Comparison of ENCODE assay signal across 8 mouse cellular contexts in genomic region chr8:87830200-87830599, GRCm38 (mm10).
A peak's percentile ranks its signal among the peaks of the same experiment; 100 is the strongest.
DNase-seq lines count a peak whose midpoint lies in the region; ATAC-seq and TF ChIP-seq lines count a peak whose summit lies in the region.

No protein-coding gene starts in this region.

- H3K4me1 ChIP-seq in lung, adult 2 months (ENCODE audit: control insufficient read depth, insufficient read depth, low read length), result no peaks in the 10 kb centered on the region
- peaks cover 65% of the 10 kb centered on the region for H3K4me1 ChIP-seq in limb, embryonic 12.5 days (replicated peaks)
- peaks cover 54% of the 10 kb centered on the region for H3K4me1 ChIP-seq in heart, embryonic 12.5 days (replicated peaks)

- TF ChIP-seq CTCF in lung, adult 2 months (IDR thresholded peaks at IDR 0.05; ENCODE audit: insufficient read depth, low read length), result 0 out of 2 replicates have a peak, but pooled peaks have one; percentile 3

- H3K27me3 ChIP-seq in limb, embryonic 12.5 days, result no peaks in the 10 kb centered on the region
- no peaks in the 10 kb centered on the region for H3K27me3 ChIP-seq in heart, embryonic 12.5 days (replicated peaks)

- H3K27ac ChIP-seq in limb, embryonic 12.5 days, result peak overlapping the region; percentile 97
- no peak overlapping the region for H3K27ac ChIP-seq in heart, embryonic 12.5 days (ENCODE audit: poor library complexity, severe bottlenecking)

- TF ChIP-seq POLR2A in lung, adult 2 months (IDR thresholded peaks at IDR 0.05; ENCODE audit: borderline replicate concordance, extremely low read depth, low read depth, low read length), result no peak

- no peak overlapping the region for H3K4me2 ChIP-seq in limb, embryonic 12.5 days
- no peak overlapping the region for H3K4me2 ChIP-seq in heart, embryonic 12.5 days

- H3K4me3 ChIP-seq in lung, adult 2 months (replicated peaks; ENCODE audit: extremely low read depth, low read depth, low read length), result no peak overlapping the region
- H3K4me3 ChIP-seq in limb, embryonic 12.5 days (replicated peaks), result no peak overlapping the region
- H3K4me3 ChIP-seq in heart, embryonic 12.5 days, result no peak overlapping the region

- ATAC-seq in limb, embryonic 12.5 days (ENCODE audit: insufficient number of reproducible peaks, insufficient read depth, low FRiP score, low TSS enrichment, low read depth), result no peak
- ATAC-seq in heart, embryonic 12.5 days (ENCODE audit: insufficient number of reproducible peaks, low FRiP score), result no peak

- 50% methylated on average over 6 of the region's 6 CpGs for WGBS in lung, adult 2 months
- 11% methylated on average over 6 of the region's 6 CpGs for WGBS in limb, embryonic 12.5 days
- 25% methylated on average over 6 of the region's 6 CpGs for WGBS in heart, embryonic 12.5 days

- H3K36me3 ChIP-seq in limb, embryonic 12.5 days, result peaks cover 4% of the 10 kb centered on the region
- H3K36me3 ChIP-seq in heart, embryonic 12.5 days, result no peaks in the 10 kb centered on the region

- DNase-seq in gastrocnemius, adult 18-20 months (ENCODE audit: low spot score), result peak; percentile 32
- DNase-seq in gastrocnemius, postnatal 25 days, result no peak
- no peak for DNase-seq in lung, adult 2 months
- no peak for DNase-seq in lung, postnatal 4 days
- peak; percentile 24 for DNase-seq in brain, adult 2 months (ENCODE audit: low read depth, low spot score)
- DNase-seq in layer of hippocampus, adult 9-11 months, result no peak

- H3K9me3 ChIP-seq in limb, embryonic 12.5 days, result no peaks in the 10 kb centered on the region
- no peaks in the 10 kb centered on the region for H3K9me3 ChIP-seq in heart, embryonic 12.5 days (replicated peaks)

- H3K9ac ChIP-seq in limb, embryonic 12.5 days (replicated peaks), result no peak overlapping the region
- H3K9ac ChIP-seq in heart, embryonic 12.5 days, result no peak overlapping the region

Comparison
In these comparisons a context has a peak if more than half of its experiments do, and no peak if none do; other contexts are left out.
1. DNase-seq: peak in gastrocnemius, adult 18-20 months (single experiment) and brain, adult 2 months (single experiment); none in gastrocnemius, postnatal 25 days (single experiment), lung, adult 2 months (single experiment), lung, postnatal 4 days (0 of 2) and layer of hippocampus, adult 9-11 months (single experiment).